Mouse (Mus musculus): ENCODE results near the gene Obscn.
"Not testable (repeated sequence)": the region's sequence is repeated elsewhere in the genome, so short reads cannot be mapped to it uniquely, and the experiment has no call there.

Obscn gene

GRCm38 (mm10) chr11:58961364-58962177 is 174.6 kb downstream of the Obscn start:
- no peak for DNase-seq (ENCODE audit: low spot score in 2 of 2)

- peak; percentile 56 to 58 for DNase-seq (ENCODE audit: low spot score in 2 of 2)
These were observed 176.2 kb downstream of the Obscn start for GRCm38 (mm10) chr11:58959921-58960465.

- no peak for DNase-seq (ENCODE audit: low spot score in 2 of 2)
These were observed 176.9 kb downstream of the Obscn start for GRCm38 (mm10) chr11:58959186-58959825.

- no peak for DNase-seq (ENCODE audit: low spot score in 2 of 2)
These were observed 177.7 kb downstream of the Obscn start for GRCm38 (mm10) chr11:58958536-58958935.

GRCm38 (mm10) chr11:58957226-58957914 is 178.8 kb downstream of the Obscn start:
- DNase-seq (ENCODE audit: low spot score in 2 of 2), result no peak

- no peak for DNase-seq (ENCODE audit: low spot score in 2 of 2)
These were observed 180.3 kb downstream of the Obscn start for GRCm38 (mm10) chr11:58955868-58956257.

GRCm38 (mm10) chr11:58955143-58955867 is 180.9 kb downstream of the Obscn start:
- no peak for DNase-seq (ENCODE audit: low spot score in 2 of 2)

- peak; percentile 77 for DNase-seq (ENCODE audit: low spot score in 2 of 2)
These were observed 181.6 kb downstream of the Obscn start, which contains the start of the genes Hist3h2a and Trim17 for GRCm38 (mm10) chr11:58954420-58955142. TSS of gene Hist3h2a (plus strand) at chr11:58954685. TSS of gene Trim17 (plus strand) at chr11:58954685.

- DNase-seq (ENCODE audit: low spot score in 2 of 2), result not testable (repeated sequence)
These were observed 182.1 kb downstream of the Obscn start for GRCm38 (mm10) chr11:58954170-58954419.

GRCm38 (mm10) chr11:58953351-58954169 is 182.6 kb downstream of the Obscn start:
- no peak for DNase-seq (ENCODE audit: low spot score in 2 of 2)

- no peak for DNase-seq (ENCODE audit: low spot score in 2 of 2)
These were observed 185.0 kb downstream of the Obscn start for GRCm38 (mm10) chr11:58951210-58951609.

GRCm38 (mm10) chr11:58949480-58950431 is 186.4 kb downstream of the Obscn start:
- DNase-seq (ENCODE audit: low spot score in 2 of 2), result no peak

GRCm38 (mm10) chr11:58948542-58949479 is 187.4 kb downstream of the Obscn start, which contains the start of gene Hist3h2ba:
TSS of gene Hist3h2ba (plus strand) at chr11:58948920.
- DNase-seq (ENCODE audit: low spot score in 2 of 2), result peak in 1 of 2 experiments; percentile 69

- peak in 1 of 2 experiments; percentile 48 for DNase-seq (ENCODE audit: low spot score in 2 of 2)
These were observed 188.2 kb downstream of the Obscn start for GRCm38 (mm10) chr11:58947798-58948528.

GRCm38 (mm10) chr11:58947306-58947705 is 188.9 kb downstream of the Obscn start:
- no peak for DNase-seq (ENCODE audit: low spot score in 2 of 2)

All from frontal cortex, postnatal 25 days (tissue).